Mouse (Mus musculus): Measurements from ENCODE around the gene Ogfrl1.

- TF ChIP-seq GATA1 (IDR thresholded peaks at IDR 0.05; ENCODE audit: low read length) (no peak), TAL1 (IDR thresholded peaks at IDR 0.05; ENCODE audit: low read length) (no peak)
Observed at GRCm38 (mm10) chr1:23322208-23322607, 75.4 kb downstream of the Ogfrl1 start.
